Mouse (Mus musculus) lung, embryonic 15.5 days (tissue): ENCODE results near the gene Prss33. TPM values are rescaled to one million over a fixed set of nuclear protein-coding genes. Genes with fewer than 3 reads are reported as not detected.

Experiments used
- ATAC-seq: fragments of 200-750 bp; cut with Nextera tagmentation; 2 replicates; pipeline ENCODE4 v1.8.0; 2017; ENCODE audit warnings: moderate number of reproducible peaks, borderline replicate concordance; ENCODE audit not compliant: low FRiP score, low TSS enrichment; ENCODE audit errors: extremely low read depth
- H3K27ac ChIP-seq: fragments of 300-500 bp; sonication (generic); 2 replicates; pipeline ENCODE4 v1.5.1; 2015; ENCODE audit warnings: moderate library complexity, mild to moderate bottlenecking, inconsistent platforms
- H3K27me3 ChIP-seq: fragments of 300-500 bp; sonication (generic); 2 replicates; pipeline ENCODE4 v1.6.1; 2015; ENCODE audit warnings: inconsistent platforms
- H3K36me3 ChIP-seq: fragments of 300-500 bp; sonication (generic); 2 replicates; pipeline ENCODE4 v1.6.1; 2015; ENCODE audit warnings: inconsistent platforms
- H3K4me1 ChIP-seq: fragments of 300-500 bp; sonication (generic); 2 replicates; pipeline ENCODE4 v1.6.1; 2015; ENCODE audit warnings: inconsistent platforms
- H3K4me2 ChIP-seq: fragments of 300-500 bp; sonication (generic); 2 replicates; pipeline ENCODE4 v1.6.1; 2015; ENCODE audit warnings: inconsistent platforms, mild to moderate bottlenecking, moderate library complexity
- H3K4me3 ChIP-seq: fragments of 300-500 bp; sonication (generic); 2 replicates; pipeline ENCODE4 v1.5.1; 2015; ENCODE audit warnings: mild to moderate bottlenecking, inconsistent platforms
- H3K9ac ChIP-seq: fragments of 300-500 bp; sonication (generic); 2 replicates; pipeline ENCODE4 v1.6.1; 2015; ENCODE audit warnings: inconsistent platforms
- H3K9me3 ChIP-seq: fragments of 300-500 bp; sonication (generic); 2 replicates; pipeline ENCODE4 v1.6.1; 2016; ENCODE audit warnings: inconsistent platforms
- WGBS: fragments of 180-500 bp; shearing (Covaris S2); methylation state at CpG from one replicate; pipeline ENCODE4 v1.1.7; 2015; 5-methylcytosine and 5-hydroxymethylcytosine counted together
- polyA plus RNA-seq: library from polyadenylated mRNA; unstranded; fragments of >200 nt; fragmentation: Nextera tagmentation; extraction: Ambion mirVana; gene quantifications from 2 replicates; pipeline ENCODE4 v1.2.1, GENCODE M21; 2015

Gene Prss33
- polyA plus RNA-seq, 1 experiment from 2014 or later = 0.12 TPM

DNA sequence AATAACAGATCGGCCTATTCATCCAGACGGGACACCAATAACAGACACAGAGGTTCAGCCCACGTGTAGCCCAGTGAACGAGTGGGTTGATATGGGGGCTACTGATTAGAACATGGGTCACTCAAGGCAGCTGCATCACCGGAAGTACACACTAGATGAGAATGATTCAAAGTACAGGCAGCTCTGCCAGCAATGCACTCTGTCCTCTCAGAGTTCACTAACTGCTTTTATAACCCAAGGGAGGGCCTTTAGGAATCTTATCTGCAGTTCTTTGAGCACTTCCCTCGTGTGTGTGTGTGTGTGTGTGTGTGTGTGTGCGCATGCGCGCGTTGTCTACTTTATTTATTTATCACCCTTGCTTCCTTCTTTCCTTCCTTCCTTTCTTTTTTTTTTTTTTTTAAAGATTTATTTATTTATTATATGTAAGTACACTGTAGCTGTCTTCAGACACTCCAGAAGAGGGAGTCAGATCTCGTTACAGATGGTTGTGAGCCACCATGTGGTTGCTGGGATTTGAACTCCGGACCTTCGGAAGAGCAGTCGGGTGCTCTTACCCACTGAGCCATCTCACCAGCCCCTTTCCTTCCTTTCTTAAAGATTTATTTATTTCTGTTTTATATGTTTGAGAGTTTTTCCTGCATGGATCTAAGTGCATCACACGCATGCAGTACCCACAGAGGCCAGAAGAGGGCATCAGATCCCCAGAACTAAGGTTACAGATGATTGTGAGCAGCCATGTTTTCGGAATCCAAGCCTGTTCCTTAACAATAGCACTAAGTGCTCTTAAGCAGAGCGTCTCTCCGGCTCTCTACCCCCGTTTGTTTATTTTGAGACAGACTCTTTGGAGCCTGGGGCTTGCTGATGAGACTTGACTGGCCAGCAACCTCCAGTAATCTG, 15.2 kb upstream of the Prss33 start:
- WGBS = 42% methylated on average over 18 of the region's 19 CpGs
- Histone ChIP-seq H3K9ac (no peak overlapping the region), H3K9me3 (no peaks in the 10 kb centered on the region), H3K27me3 (no peaks in the 10 kb centered on the region), H3K36me3 (no peaks in the 10 kb centered on the region), H3K4me3 (no peak overlapping the region), H3K27ac (no peak overlapping the region), H3K4me2 (no peak overlapping the region), H3K4me1 (no peaks in the 10 kb centered on the region)
- ATAC-seq = no peak

DNA sequence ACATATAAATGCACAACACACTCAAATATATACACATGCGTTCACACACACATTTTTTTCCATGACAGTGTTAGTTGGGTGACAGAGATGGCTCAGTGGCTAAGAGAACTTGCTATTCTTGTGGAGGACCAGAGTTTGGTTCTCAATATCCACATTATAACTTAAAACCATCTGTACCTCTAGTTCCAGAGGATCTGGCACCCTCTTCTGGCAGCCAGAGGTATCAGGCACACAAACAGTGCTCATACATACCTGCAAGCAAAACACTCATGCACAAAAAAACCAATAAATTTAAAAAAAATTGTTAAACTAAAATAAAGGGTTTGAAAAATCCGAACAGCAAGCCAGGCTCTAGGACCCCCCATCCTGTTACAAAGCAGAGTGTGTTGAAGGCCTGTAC, 14.2 kb upstream of the Prss33 start:
- Histone ChIP-seq H3K36me3 (no peaks in the 10 kb centered on the region), H3K27ac (no peak overlapping the region), H3K4me1 (no peaks in the 10 kb centered on the region), H3K9ac (no peak overlapping the region), H3K4me3 (no peak overlapping the region), H3K9me3 (no peaks in the 10 kb centered on the region), H3K4me2 (no peak overlapping the region), H3K27me3 (no peaks in the 10 kb centered on the region)
- ATAC-seq = no peak
- WGBS = 62% methylated on average over 2 of the region's 2 CpGs

DNA sequence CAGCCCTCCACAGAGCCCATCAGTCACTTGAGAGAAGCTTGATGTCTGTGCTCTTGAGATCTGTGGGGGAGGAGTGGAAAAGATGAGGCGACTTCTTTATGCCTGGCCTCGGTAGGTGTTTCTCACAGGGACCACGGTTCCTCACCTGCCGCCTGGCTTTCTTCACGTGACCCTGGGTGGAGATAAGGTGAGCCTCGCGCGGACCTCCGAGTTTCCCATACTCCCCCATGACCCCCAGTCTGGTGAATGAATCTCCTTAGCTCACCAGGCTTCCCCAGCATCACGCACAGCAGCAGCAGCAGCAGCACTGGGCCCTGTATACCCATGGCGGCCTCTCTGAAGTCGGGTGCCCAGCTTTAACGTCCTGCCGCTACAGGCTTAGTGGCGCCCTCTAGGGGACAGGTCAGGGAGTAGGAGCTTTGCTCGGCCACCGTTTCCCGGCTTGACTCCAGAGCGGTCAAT, 8.0 kb upstream of the Prss33 start, which contains the start of the genes Prss32 and Prss41:
Gene Prss32, plus strand, starts transcription at position 44 of the 462 bp plus-strand sequence.
Gene Prss41, minus strand, starts transcription at position 361 of the 462 bp plus-strand sequence.
- Histone ChIP-seq H3K27me3 (0 out of 2 replicates have a peak, but pooled peaks cover 4% of the 10 kb centered on the region), H3K27ac (no peak within 1 kb of the TSS), H3K9me3 (no peaks in the 10 kb centered on the region), H3K9ac (no peak within 1 kb of the TSS), H3K4me2 (peak within 1 kb of the TSS; percentile 42), H3K4me3 (peak within 1 kb of the TSS; percentile 8; the same call in 1 of the 2 replicates), H3K4me1 (no peaks in the 10 kb centered on the region), H3K36me3 (no peaks in the 10 kb centered on the region)
- peak; percentile 68 for ATAC-seq
- WGBS = 11% methylated on average over 19 of the region's 19 CpGs

DNA sequence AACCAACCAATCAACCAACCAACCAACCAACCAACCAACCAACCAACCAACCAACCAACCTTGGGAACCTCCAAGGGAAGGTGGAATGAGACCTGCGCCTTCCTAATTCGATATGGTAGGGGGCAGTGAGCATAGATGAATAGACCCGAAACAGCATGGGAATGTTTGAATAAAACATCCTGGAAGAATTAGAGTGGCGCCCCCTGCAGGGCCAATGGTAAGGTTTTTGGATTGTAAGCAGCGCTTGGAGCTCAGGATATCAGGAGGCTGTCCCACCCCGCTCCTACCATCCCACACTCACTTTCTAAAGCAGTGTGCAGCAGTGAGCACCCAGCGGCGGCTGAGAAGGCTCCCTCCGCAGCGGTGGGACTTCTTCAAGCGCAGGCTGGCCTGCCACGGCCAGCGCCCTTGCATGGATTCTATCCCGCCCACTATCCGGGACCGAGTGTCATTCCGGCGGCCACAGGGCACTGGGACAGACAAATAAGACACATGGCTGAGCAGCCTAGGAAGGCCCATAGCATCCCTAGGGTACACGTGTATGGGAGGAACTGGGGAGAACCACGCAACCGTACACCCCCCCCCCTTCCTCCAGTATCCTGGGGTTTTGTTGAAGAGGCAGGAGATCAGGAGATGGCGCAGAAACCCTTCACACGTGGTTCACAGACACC, 7.4 kb upstream of the Prss33 start:
- H3K4me3 ChIP-seq = no peak overlapping the region
- 0 out of 2 replicates have a peak, but pooled peaks cover 4% of the 10 kb centered on the region for H3K27me3 ChIP-seq
- H3K4me1 ChIP-seq = no peaks in the 10 kb centered on the region
- ATAC-seq = peak; percentile 53; the same call in 1 of the 2 replicates
- WGBS = 49% methylated on average over 23 of the region's 23 CpGs
- H3K27ac ChIP-seq = no peak overlapping the region
- peak overlapping the region; percentile 42 for H3K4me2 ChIP-seq
- H3K9ac ChIP-seq = no peak overlapping the region
- H3K9me3 ChIP-seq = no peaks in the 10 kb centered on the region
- H3K36me3 ChIP-seq = no peaks in the 10 kb centered on the region

DNA sequence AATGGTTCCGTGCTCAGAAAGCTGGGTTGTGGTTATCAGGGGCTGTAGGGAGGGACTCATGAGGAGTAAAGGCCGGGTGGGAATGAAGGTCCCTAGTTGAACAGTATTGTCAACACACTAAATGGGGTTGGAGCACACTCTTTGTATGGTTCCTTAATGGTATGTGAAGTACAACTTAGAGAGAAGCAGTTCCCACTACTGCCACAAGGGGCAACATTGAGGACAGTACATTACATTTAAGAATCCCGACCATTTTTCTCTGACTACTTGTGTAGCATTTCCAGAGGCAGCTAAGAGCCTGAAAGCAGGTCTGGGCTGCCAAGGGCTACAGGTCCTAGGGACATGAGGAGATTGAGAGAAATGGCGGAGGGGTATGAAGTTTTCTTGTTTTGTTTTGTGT, 5.3 kb upstream of the Prss33 start:
- 0 out of 2 replicates have a peak, but pooled peaks have one; percentile 31 for ATAC-seq

DNA sequence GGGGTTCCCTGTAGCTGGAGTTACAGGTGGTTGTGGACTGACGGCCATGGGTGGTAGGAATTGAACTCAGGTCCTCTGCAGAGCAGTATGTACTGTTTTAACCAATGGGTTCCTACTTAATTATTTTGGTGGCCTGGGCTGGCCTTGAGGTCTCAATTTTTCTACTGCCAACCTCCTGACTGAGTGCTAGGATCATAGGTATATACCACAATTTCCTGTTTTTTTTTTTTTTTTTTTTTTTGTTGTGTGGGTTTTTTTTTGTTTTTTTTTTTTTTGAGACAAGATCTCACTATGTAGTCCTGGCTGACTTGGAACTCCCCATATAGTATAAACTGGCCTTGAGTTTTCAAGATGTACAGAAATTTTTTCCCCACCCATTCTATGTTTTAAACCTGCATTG, 4.7 kb downstream of the Prss33 start:
- WGBS = 96% methylated on average over 1 of the region's 1 CpGs
- no peak overlapping the region for H3K4me2 ChIP-seq
- H3K27me3 ChIP-seq = peaks cover 21% of the 10 kb centered on the region
- no peaks in the 10 kb centered on the region for H3K9me3 ChIP-seq
- no peak overlapping the region for H3K4me3 ChIP-seq
- ATAC-seq = no peak
- peaks cover 8% of the 10 kb centered on the region for H3K36me3 ChIP-seq
- no peak overlapping the region for H3K9ac ChIP-seq
- H3K4me1 ChIP-seq = peaks cover 16% of the 10 kb centered on the region
- no peak overlapping the region for H3K27ac ChIP-seq

More for the DNA sequence above, 5.3 kb upstream of the Prss33 start:
- no peak overlapping the region for H3K4me3 ChIP-seq
- H3K9ac ChIP-seq = no peak overlapping the region
- 0 out of 2 replicates have a peak, but pooled peaks cover 4% of the 10 kb centered on the region for H3K27me3 ChIP-seq
- H3K4me1 ChIP-seq = no peaks in the 10 kb centered on the region
- H3K9me3 ChIP-seq = no peaks in the 10 kb centered on the region
- H3K27ac ChIP-seq = no peak overlapping the region
- H3K4me2 ChIP-seq = no peak overlapping the region
- WGBS = 34% methylated on average over 4 of the region's 4 CpGs
- no peaks in the 10 kb centered on the region for H3K36me3 ChIP-seq

DNA sequence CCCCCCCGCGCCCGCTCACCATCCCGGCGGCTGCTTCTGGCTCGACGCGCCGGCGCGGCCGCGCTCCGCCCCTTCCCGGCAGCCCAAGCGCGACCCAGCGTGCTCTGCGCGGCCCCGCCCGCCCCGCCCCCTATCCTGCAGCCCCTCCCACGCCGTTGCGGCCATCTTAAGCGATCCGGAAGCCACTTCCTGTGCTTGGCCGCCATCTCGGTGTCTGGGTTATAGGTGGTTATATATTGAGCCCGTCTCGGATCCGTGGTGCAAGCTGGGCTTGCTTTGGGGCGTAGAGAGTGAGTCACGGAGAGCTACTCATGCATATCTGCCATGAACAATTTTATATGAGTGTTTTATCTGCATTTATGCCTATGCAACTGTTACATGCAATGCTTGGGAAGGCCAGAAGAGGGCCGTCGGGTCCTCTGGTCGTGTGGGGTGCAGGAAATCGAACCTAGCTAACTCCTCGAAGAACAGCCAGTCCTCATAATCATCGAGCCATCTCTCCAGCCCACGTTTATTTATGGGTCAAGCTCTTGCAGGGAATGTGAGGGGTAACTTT, 6.7 kb downstream of the Prss33 start, which contains the start of gene Elob:
Gene Elob, minus strand, starts transcription at position 73 of the 556 bp plus-strand sequence.
- H3K4me3 ChIP-seq = peak within 1 kb of the TSS; percentile 75
- no peaks in the 10 kb centered on the region for H3K9me3 ChIP-seq
- H3K27me3 ChIP-seq = peaks cover 21% of the 10 kb centered on the region
- under 1% methylated on average over 38 of the region's 42 CpGs for WGBS
- H3K4me1 ChIP-seq = peaks cover 16% of the 10 kb centered on the region
- H3K27ac ChIP-seq = peak within 1 kb of the TSS; percentile 93
- peak within 1 kb of the TSS; percentile 73 for H3K9ac ChIP-seq
- ATAC-seq = peak; percentile 93
- peak within 1 kb of the TSS; percentile 71 for H3K4me2 ChIP-seq
- H3K36me3 ChIP-seq = peaks cover 28% of the 10 kb centered on the region

DNA sequence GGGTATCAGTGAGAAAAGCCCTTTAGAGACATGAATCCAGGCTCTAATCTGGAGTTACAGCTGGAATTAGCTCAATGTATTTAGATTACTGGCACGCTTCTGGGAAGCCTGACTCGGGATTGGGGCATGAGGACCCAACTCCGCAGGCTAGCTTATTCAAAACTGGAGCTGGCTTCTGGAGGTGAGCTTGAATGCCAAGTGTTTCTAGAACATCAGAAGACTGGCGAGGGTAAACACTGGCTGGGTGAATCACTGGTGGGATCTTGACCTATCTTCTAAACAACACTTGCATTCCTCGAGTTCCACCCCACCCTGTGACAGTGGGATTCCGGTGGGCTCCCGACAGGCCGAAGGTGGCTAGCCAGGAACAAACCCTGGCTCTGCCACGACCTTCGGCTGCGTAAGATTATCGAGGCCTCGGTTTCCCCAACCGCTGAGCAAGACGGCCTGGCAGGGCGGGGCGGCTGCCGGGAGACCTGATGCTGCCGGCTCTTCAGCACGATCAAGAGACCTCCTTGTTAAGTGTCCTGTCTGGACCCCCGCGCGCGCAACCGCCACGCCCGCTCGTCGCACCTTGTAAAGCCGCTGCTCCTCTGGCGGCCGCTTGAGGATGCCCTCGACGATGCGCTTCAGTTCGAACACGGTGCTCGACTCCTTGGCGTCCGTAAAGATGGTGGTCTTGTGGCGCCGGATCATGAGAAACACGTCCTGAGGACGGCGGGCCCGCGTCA, 7.4 kb downstream of the Prss33 start:
- H3K9me3 ChIP-seq = no peaks in the 10 kb centered on the region
- H3K4me2 ChIP-seq = peak overlapping the region; percentile 71
- peak; percentile 70 for ATAC-seq
- H3K36me3 ChIP-seq = peaks cover 35% of the 10 kb centered on the region
- peak overlapping the region; percentile 73 for H3K9ac ChIP-seq
- H3K4me3 ChIP-seq = peak overlapping the region; percentile 75
- peak overlapping the region; percentile 79 for H3K27ac ChIP-seq
- H3K27me3 ChIP-seq = peaks cover 16% of the 10 kb centered on the region
- H3K4me1 ChIP-seq = peaks cover 16% of the 10 kb centered on the region
- WGBS = 0% methylated on average over 47 of the region's 47 CpGs

DNA sequence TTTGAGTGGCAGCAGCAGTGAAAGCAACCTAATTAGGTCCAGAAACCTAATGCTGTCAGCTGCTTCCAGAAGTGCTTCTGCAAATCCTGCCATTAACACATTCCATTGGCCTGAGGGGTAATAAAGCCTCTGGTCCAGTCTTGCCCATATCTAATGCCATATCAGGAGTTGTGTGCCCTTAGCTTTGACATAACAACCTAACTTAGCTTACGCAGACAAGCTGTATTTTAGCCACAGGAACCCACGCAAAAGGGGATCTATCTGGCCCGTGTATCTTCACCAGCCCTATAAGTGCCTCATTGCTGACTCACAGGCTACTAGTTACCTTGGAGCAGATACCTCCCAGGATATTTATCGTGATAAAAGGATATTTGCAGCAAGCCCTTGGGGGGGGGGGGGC, 10.3 kb downstream of the Prss33 start:
- no peak overlapping the region for H3K9ac ChIP-seq
- H3K9me3 ChIP-seq = no peaks in the 10 kb centered on the region
- no peak overlapping the region for H3K4me3 ChIP-seq
- 75% methylated on average over 4 of the region's 4 CpGs for WGBS
- no peak for ATAC-seq
- no peak overlapping the region for H3K27ac ChIP-seq
- no peak overlapping the region for H3K4me2 ChIP-seq
- no peaks in the 10 kb centered on the region for H3K27me3 ChIP-seq
- H3K4me1 ChIP-seq = peaks cover 16% of the 10 kb centered on the region
- peaks cover 63% of the 10 kb centered on the region for H3K36me3 ChIP-seq

DNA sequence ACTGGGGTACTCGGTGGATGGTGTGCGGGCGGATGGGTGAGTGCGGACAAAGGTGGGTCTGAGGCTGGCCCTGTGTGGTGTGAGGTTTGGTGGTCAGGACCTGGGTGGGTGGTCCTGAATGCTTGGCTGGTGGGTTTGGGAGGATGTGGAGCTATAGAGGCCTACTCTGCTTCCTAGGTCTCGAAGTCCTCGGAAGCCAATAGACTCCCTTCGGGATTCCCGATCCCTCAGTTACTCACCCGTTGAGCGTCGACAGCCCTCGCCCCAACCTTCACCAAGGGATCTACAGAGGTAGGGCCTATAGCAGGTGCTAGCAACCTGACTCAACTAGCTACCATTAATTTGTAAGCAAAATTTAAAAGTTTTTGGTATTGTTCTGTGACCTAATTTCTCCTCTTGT, 12.2 kb downstream of the Prss33 start:
- ATAC-seq = no peak
- no peak overlapping the region for H3K27ac ChIP-seq
- H3K4me3 ChIP-seq = no peak overlapping the region
- peaks cover 5% of the 10 kb centered on the region; the same call in 1 of the 2 replicates for H3K9me3 ChIP-seq
- peaks cover 82% of the 10 kb centered on the region for H3K36me3 ChIP-seq
- H3K27me3 ChIP-seq = no peaks in the 10 kb centered on the region
- H3K9ac ChIP-seq = no peak overlapping the region
- H3K4me1 ChIP-seq = peaks cover 16% of the 10 kb centered on the region
- 88% methylated on average over 12 of the region's 12 CpGs for WGBS
- H3K4me2 ChIP-seq = no peak overlapping the region

DNA sequence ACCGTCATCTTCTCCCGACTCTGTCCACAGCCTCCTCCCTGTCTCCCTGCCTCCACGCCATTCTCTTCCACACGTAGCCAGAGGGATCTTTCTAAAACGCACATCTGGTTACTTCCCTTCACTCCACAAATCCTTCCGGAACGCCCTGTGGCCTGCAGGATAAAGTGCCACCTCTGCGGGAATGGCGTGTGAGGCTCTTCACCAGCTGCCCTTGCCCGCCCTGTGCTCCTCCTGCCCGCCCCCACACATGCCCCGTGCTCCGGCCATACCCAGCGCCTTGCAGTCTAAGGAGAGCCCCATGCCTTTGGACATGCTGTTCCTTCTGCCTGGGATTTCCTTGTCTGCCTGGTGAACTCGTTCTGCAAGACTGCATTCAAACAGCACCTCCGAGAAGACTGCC, 12.8 kb downstream of the Prss33 start:
- Histone ChIP-seq H3K36me3 (peaks cover 88% of the 10 kb centered on the region), H3K27ac (no peak overlapping the region), H3K9ac (no peak overlapping the region), H3K27me3 (no peaks in the 10 kb centered on the region), H3K4me3 (no peak overlapping the region), H3K4me1 (peaks cover 14% of the 10 kb centered on the region), H3K4me2 (no peak overlapping the region), H3K9me3 (peaks cover 11% of the 10 kb centered on the region; the same call in 1 of the 2 replicates)
- ATAC-seq = no peak
- WGBS = 80% methylated on average over 16 of the region's 16 CpGs
